Mouse (Mus musculus): ENCODE measurements at regions not wholly inside any gene's neighbourhood (a gene's known extent, or its start where the extent isn't known, plus 50 kb on each side); places are given as distances from the start of the nearest gene placed in this dataset.
A peak's percentile ranks its signal among the peaks of the same experiment; 100 is the strongest.

DNA sequence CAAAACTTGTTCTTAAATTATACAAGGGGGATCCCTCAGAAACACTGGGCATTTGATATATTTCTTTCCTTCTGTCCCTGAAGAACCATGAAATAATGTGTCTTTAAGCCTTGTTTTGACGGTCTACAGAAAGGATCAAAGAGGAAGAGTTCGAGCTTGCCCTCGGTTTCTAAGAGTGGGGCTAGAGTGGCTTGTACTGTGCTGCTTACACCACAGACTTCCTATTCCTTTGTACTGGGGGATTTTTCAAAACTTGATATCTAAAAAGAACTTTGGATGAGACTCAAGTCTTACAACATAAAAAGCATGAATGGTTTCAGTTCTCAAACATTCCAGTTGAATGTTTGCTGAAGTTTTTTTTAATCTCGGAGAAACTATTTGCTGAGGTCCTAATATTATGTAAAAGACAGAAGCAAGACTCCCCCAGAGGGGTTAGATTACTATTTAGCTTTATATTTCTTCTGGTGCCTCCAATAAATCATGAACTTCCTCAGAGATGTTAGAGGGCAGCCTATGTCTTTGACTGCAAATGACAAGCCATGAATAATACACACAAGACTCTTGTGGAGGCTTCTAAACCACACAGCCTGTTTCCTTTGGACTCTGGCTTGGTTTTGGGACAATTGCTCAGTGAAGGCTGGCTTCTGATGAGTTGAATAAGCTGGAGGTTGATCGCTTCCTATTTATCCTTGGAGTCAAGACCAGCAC is 352.0 kb upstream of the Smim15 start:
- peak; percentile 52 for DNase-seq

DNA sequence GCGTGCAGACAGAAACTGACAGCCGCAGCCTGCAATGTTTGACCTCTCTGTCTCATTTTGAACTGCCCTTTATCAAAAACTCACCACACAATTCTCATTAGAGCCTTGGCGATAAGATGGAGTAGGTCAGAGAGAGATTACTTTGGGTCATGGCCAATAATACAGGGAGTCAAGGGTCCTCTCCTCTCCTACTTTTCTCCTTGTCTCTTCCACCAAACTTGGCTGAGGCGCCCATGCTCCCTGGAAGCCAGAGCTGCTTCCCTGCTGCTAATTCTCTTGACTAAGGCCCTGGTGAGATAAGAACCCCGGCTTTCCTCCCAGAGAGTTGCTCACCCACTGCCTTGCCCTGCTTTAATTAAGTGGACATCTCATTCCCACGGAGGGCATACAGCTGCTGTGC is 355.3 kb upstream of the Smim15 start:
- peak; percentile 28 for DNase-seq

DNA sequence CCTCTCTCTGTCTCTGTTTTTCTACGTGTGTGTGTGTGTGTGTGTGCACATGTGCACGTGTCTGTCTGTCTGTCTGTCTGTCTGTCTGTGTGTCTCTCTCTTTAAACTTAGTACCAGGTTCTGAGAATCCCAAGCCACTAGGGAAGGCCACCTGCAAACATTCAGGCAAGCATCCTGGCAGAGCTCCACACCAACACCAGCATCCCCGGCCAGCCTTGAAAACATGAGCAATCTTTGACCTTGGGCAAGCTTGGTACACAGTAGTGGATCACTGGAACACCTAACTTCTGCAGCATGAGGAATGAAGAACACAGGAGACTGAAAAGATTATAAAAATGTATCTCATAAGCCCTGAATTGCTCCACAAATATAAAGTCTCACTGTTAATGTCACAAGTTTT is 359.0 kb upstream of the Smim15 start:
- DNase-seq: no peak

DNA sequence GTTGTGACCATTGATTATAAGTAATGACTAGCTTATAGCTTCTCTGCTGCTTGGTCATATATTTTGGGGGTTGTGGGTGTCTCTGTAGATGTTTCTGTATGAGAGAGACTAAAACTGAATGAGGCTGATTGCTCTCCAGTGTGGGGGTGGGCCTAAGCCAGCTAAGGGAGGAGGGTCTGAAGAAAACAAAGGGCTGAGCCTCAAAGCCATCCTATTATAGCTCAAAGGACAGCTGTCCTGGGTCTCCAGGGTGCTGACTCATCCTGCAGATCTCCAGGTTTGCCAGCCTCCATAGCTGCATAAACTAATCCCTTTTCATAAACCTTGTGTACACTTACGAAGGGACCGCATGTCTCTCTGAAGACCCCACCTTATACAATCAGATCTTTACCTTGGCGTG is 360.3 kb upstream of the Smim15 start:
- no peak for DNase-seq

DNA sequence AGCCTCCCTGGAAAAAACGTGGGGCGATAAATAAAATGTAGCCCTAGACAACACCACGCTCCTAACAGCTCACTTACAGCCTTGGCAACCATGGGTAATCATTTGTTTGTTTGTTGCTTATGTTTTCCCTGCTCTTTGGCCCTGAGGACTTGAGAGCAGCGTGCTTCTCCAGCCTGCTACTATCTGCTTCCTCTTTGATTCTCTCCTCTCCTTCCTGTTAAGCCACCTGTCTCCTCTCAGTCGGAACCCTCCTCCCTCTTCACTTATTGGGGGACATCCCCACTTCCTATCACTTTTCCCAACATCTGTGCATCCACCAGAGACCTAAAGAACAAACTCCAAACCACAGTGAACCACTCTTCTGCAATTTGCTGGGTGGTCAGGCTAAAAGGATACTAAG is 362.5 kb upstream of the Smim15 start:
- no peak for DNase-seq

DNA sequence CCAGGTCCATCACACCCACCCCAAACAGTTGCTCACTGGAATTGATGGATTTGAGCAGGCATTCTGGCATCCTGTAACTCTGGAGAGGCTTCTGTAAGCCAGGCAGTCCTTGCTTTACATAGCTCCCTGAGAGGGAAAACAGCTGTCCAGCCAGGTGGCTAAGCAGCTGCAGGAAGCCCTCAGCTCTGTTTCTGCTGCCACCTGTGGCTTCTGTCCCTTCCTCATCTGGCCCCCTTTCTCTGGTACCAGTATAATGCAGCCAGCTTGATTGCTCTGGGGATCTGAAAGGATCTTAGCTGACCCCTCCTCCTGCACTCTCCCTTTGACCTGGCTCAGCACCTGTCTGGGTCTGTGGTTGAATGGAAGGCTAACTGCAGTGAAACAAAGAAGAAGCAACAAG is 365.4 kb upstream of the Smim15 start:
- DNase-seq: no peak

DNA sequence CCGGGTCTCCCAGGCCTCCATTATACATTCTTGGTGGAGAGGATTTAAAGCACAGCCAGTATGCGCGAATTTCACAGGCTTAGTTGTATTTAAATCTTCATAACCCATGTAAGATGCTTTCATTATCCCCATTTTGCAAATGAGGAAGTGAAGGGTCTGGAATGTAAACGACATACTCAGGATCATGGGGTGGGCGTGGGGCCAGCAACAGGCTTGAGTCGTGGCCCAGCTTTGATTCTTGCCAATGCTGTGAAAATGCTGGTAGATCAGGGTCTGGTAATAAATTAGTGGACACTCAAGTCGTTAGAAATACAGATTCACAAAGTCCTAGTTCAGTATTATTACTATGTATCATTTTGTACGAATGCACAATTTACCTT is 367.2 kb upstream of the Smim15 start:
- no peak for DNase-seq

DNA sequence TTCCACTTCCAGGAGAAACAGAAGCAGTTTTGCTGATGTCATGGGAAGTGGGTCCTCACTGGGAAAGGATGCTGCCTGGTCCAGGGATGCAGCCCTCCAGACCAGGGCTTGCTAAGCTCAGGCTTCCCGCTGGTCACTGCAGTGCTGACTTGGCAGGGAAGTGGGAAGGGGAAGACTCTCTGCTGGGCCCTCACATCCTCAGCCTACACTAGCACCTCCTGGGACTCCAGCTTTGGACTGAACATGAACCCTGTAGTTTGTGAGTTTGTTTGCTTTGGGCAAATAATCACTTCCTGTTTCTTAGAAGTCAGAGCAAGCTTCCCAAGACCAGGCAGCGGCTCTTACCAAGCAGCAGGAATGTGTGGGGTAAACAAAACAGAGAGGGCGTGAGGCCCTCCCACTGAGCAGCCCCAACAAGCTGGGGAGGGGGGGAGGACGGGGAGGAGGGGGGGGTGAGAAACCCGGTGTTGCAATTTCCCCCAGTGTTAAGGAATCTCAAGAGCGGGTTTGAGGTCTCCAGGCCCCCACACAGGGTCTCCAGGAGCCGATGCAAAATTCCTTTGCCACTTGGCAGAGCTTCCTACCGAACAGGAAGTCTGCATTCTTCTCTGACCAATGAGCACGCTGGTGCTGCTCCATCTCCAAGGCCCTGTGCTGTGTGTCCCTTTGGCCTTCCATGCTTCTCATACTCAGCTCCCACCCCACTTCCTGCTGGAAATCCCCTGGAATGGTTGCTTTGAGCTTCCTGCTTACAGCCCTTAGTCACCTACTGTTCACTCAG is 367.7 kb upstream of the Smim15 start:
- DNase-seq: peak; percentile 75

DNA sequence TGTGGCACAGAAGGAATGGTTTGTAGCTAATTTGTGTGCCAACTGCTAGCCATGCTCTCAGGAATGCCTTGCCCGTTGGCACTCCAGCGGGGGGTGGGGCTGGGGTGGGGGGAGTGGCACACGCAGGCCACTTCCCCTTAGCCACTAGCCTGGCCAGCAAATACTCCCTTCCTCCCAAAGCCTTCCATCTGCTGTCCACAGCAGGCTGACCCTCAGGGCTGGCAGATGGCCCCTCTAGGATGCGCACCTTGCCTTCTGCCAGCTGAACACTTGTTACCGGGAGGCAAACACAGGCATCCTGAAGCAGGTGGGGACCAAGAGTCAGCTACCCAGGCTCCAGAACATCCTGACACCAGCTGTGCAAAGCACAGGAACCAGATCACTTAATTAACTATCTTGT is 372.1 kb upstream of the Smim15 start:
- no peak for DNase-seq

DNA sequence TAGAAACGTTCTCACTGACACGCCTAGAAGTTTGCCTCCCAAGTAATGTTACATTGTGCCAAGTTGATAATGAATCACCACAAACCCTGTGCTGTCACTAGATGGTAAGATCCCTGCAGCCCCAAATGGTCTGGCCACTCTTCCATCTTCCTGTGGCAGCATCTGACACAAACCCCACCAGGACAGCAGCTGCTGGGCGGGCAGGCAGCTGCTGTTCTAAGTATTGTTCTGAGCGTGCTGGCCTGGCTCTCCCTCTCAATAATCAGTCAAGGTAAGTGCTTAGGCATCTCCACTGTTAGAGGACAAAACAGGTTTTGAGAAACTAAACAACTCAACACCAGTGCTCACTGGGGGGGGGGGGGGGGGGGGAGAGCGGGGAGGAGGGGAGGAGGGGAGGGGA is 375.7 kb upstream of the Smim15 start:
- DNase-seq: no peak

DNA sequence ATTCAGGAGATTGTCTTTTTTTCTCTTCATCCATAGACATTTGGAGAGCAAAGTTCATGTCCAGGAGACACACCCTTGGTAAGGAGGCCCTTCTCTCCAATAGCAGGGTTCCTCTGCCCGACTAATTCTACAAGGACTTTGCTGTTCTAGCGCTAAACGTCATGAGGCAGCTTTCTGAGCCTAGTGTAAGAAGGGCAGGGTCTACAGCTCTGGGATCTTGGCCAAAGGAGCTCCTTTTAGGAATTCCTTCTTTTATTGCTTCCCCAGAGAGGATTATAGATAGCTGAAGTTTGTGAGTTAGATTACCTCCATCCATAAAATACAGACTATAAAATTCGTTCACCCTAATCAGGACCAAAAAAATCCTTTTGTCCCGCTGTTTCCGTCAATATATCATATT is 378.5 kb upstream of the Smim15 start:
- no peak for DNase-seq

DNA sequence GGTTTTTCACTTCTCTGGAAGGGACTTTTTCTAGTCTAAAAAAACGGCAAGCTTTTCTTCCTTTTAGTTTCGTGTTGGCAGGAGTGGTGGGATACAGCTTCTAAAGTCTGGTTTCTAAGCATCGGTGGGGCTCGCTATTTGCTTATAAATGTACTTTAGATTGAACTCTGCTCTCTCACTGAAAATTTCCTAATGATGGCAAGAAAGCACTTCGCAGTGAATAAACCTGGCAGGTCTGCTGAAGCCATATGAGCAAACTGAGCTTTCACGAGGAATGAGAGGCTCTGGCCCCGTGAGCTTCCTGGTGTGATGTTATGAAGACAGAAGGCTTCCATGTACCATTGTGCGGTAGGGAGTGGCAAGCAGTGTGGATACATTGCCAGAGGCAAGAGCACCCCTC is 380.0 kb upstream of the Smim15 start:
- no peak for DNase-seq

DNA sequence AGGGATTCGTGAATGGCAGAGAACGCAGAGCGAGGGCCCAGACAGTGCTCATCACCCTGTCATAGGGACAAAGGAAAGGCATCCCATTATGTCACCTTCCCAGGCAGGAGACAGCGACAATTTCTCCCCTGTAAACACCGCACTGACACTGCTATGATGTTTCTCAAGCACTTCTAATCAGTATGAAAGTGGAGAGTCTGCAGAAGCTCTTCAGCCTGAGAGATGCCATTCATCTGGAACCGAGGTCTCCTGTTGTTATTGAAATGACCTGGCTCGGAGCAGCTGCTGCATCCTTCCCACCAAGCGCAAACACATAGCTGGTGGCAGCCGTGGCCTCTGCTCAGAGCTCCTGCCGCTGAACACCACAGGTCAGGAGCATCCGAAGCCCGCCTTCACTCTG is 380.5 kb upstream of the Smim15 start:
- DNase-seq: no peak

DNA sequence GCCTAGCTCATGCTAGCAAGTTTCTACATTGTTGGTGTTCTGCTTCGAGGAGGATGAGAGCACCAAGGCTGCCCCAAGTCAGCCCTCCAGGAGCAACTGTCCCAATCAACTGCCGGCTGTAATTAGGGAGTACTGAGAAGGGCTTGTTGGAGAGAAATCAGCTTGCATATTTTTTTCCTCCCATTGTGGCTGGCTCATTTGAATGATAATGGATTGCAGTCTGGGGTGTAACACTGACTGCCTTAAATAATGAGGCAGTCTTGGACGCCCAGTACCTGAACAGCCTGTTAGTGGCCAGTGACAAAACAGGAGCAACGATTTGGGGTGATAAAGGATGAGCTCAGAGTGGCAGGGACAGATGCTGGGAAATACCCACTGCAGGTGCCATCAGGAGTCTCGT is 382.8 kb upstream of the Smim15 start:
- DNase-seq: no peak

DNA sequence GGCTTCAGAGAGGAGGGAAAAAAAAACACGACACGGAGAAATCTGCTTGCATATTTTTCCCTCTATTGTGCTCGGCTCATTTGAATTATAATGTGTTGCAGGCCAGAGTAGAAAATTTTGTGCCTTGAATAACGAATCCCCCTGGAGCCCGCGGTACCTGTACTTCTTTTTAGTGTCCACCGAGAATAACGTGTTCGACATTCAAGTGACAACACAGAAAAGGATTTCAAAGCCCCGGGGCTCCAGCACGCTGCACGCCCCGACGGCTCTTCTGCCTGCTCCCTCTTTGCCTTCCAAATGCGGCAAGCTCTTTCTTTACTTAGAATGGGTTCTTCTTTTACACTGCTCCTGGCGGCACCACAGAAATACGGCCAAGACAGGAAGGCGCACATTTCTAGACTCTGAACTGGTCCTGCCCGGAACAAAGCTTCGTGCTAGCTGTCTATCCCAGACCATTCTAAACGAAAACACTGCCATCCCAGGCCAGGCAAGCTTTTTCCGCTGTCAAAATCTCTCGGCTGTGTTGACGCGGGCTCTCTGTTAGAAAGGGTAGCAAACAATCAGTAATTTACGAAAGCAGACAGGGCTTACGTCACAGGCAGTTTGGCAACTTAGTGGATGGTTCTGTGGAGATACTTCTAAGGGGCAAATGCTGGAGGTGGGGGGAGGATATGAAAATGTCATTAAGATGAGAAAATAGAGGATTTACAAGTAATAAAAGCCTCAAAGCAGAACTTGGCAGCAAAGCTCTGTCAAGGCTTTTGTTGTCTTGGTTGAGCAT is 398.2 kb upstream of the Smim15 start:
- peak; percentile 53 for DNase-seq

DNA sequence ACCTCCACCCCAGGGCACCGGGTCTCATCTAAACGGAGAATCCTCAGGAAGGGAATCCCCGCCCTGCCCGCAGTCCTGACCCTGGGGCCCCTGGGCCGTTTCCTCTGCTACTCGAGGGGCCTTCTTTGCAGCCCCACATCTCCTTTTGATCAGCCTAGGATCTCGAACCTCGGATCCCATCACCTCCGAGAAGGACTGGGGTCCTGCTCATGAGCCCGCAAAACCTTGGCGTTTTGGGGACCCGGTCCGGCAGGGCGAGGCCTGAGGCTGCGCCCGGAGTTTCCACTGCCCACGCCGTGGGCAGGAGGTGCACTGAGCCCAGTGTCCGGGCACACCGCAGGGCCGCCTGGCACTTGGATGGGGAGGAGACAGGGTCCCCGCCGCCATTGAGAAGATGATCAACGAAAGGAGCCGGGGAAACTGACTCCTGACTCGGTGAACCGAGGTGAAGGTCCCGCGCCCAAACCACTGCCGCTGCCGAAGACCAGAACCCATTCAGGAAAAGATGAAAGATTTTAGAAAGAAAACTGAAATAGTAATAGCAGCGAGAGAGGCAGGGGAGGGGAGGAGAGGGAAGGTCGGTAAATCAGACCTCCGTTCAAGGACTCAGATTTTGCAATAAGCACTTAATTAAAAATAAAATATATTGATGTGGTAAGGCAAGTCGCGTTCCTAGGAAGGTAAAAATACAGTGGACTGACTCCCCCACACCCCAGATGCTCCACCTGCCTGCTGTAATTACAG is 399.0 kb upstream of the Smim15 start:
- DNase-seq: peak; percentile 10

DNA sequence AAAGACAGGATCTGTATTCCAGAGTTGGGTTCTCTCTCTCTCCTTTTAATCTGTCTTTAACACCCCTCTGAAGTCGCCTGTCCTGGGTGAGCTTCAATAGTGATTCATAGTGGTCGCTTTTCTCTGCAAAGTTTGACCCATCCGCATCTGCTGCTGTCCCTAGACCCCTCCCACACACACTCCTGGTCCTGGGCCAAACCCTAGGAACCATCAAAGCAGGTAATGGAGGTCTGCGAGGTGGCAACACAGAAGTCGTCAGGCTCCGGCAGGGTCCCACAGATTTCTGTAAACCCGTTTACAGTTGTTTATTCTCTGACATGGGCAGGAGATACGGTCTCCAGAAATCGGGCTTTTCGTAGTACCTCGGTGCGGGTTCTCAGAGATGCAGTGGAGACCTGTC is 399.5 kb upstream of the Smim15 start:
- no peak for DNase-seq

DNA sequence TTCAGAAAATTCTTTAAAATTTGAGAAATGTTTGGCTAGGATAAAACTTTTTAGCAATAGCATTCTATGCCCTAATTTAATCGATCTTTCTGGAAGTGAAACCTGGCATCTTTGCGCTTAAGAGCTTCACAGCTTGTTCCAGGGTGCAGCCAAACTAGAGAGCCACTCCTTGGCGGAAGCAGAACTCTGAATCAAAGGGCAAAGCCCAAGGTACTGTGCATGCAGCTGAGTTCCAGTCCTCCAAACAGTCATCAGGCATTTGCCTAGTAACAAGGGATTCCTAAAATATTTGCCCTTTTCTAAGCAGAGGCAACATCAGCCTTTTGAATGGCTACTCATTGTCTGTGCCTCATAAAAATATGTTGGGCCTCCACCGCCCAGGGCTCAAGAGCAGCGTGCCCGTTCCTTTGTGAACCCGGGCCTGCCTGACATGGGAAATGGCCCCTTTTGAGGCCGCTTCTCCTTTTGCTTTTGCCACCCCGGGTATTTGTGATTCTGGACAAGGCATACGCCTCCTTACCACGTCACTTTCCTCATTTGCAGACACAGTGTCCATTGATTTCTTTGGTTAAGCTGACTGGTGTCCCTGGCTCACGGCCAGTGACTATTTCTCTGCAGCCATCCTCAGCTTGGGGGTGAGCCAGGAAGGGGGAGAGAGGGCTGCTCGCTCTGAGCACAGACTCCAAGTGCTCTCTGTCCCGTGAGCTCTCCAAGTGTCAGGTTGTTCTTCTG is 402.2 kb upstream of the Smim15 start:
- DNase-seq: peak; percentile 52

DNA sequence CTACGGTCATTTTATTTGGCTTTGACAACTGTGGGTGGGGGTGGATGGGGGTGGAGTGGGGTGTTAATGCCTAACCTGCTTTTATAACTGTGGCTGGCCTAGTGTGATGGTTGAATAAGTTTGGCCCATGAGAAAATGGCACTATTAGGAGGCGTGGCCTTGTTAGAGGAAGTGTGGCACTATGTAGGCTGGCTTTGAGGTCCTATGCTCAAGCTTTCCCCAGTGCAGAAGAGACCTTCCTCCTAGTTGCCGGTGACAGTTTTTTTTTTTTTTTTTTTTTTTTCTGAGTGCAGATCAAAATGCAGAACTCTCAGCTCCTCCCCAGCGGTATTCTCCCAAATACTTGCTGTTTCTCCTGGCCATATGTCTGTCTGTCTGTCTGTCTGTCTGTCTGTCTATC is 404.6 kb upstream of the Smim15 start:
- DNase-seq: peak; percentile 41

DNA sequence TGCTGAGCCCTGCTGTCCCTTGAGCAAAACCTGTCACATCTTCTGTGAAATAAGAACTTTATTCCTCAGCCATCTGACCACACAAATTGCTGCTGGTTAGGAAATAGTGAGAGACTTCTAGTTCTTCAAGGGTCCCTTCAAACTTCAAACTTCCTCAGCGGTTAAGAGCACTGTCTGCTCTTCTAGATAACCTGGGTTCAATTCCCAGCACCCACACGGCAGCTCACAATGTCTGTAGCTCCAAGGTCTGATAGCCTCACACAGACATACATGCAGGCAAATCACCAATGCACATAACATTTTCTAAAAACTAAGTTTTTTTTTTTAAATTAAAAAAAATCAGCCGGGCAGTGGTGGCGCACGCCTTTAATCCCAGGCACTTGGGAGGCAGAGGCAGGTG is 407.0 kb upstream of the Smim15 start:
- DNase-seq: no peak

DNA sequence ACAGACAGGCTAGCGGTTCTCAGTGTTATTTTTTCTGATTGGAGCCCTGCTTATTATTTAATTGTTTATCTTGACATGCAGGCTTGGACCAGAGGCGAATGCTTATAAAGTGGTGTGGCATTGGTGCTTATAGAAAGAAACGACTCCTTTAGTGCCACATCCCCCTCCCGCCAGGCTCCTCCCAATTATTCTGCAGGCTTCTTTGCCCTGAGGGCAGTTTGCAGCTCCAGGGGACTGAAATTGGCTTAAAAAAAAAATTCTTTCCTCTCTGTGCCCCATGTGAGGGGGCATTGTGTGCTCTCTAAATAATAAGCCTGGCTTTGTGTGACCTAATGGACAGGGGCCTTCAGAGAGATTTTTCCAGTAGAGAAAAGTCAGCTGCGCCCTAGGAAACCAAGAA is 409.1 kb upstream of the Smim15 start:
- DNase-seq: no peak

DNA sequence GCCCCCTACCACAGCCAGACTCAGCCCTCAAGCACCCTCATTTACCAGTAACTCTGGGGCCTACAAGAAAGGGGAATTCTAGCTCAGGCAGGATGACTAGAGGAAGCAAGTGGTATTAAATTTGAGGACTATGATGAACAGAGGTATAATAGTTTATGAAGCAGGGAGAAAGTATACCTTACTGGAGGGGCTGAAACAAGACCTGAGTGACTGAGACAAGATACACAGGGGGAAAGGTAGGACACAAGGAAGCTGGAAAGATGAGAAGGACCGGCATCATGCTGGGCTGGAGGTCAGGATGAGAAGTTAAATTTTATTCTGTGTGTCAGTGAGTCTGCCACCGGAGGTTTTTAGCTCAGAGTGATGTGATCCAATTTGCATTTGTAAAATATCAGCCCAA is 417.2 kb upstream of the Smim15 start:
- DNase-seq: no peak

DNA sequence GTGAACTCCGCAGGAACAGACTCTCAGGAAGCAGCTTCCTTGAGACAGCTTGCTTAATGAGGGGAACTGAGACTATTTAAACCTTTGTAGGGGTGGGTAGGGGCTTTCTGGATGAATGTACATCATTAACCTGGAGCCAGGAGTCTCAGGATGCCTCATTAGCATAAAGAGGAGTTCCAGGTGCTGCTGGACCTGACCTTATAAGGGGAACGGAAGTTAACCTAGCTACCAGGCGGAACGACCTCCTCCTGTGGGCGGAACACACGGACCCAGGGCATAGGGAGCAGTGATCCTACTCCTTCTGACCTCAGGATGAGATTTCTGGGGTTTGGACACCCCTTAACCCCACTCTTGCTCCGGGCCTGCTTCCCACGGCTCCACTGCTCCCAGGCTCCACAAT is 417.6 kb upstream of the Smim15 start:
- DNase-seq: no peak
